Mouse (Mus musculus) CH12.LX (cell line): ENCODE data around the gene Stn1. TPM values are rescaled to one million over a fixed set of nuclear protein-coding genes. Genes with fewer than 3 reads are reported as not detected.
A peak's percentile ranks its signal among the peaks of the same experiment; 100 is the strongest.

Source experiments
- DNase-seq: peaks from one replicate; pipeline ENCODE4 v3.0.0-alpha.2; 2013; ENCODE audit errors: extremely low read depth
- H3K27ac ChIP-seq: 2 replicates; pipeline ENCODE4 v1.5.1; 2012; ENCODE audit warnings: low read depth, mild to moderate bottlenecking, control low read depth, moderate library complexity; ENCODE audit not compliant: insufficient read depth
- H3K27me3 ChIP-seq: replicated peaks from 2 replicates; pipeline ENCODE3; 2012; ENCODE audit warnings: inconsistent platforms
- H3K36me3 ChIP-seq, 2 experiments: replicated peaks in 1 of 2; 2 replicates each; pipeline versions ENCODE3 to v1.6.1; 2012; ENCODE audit warnings: inconsistent platforms in 1 of 2, low read length in 1 of 2, mild to moderate bottlenecking in 1 of 2, mixed read lengths in 1 of 2, moderate library complexity in 1 of 2; ENCODE audit not compliant: control insufficient read depth in 1 of 2, insufficient read depth in 1 of 2
- H3K4me1 ChIP-seq, 2 experiments: 2 replicates each; pipeline ENCODE4 v1.6.1; 2012; ENCODE audit warnings: inconsistent platforms in 1 of 2, moderate library complexity in 1 of 2; ENCODE audit not compliant: insufficient read depth in 2 of 2, control insufficient read depth in 1 of 2
- H3K4me2 ChIP-seq: 2 replicates; pipeline ENCODE4 v1.6.1; 2012; ENCODE audit warnings: low read depth, mild to moderate bottlenecking, control low read depth; ENCODE audit not compliant: poor library complexity, insufficient read depth, severe bottlenecking
- H3K4me3 ChIP-seq, 3 experiments: fragments of 150-350 bp in 1 of 3; sonication (generic) in 1 of 3; replicated peaks in 1 of 3; 2 replicates each; pipeline versions ENCODE3 to v1.5.1; 2011 to 2012; ENCODE audit warnings: low read depth in 2 of 3, low read length in 2 of 3, mild to moderate bottlenecking in 2 of 3, moderate library complexity in 2 of 3, control low read depth in 1 of 3, improper control_type of control experiment in 1 of 3, inconsistent platforms in 1 of 3, mixed read lengths in 1 of 3; ENCODE audit not compliant: poor library complexity in 1 of 3
- H3K79me2 ChIP-seq: replicated peaks from 2 replicates; pipeline ENCODE4 v1.6.1; 2012; ENCODE audit warnings: mild to moderate bottlenecking, moderate library complexity; ENCODE audit not compliant: control insufficient read depth, poor library complexity, insufficient read depth, severe bottlenecking; ENCODE audit errors: extremely low read depth
- H3K9ac ChIP-seq: 2 replicates; pipeline ENCODE4 v1.6.1; 2012; ENCODE audit warnings: low read depth, mild to moderate bottlenecking, control low read depth, moderate library complexity; ENCODE audit not compliant: insufficient read depth
- H3K9me3 ChIP-seq: replicated peaks from 2 replicates; pipeline ENCODE3; 2012; ENCODE audit warnings: low read length, inconsistent platforms, mixed read lengths
- BHLHE40 ChIP-seq: IDR thresholded peaks from 2 replicates; pipeline ENCODE4 v1.6.1; 2011; ENCODE audit warnings: mild to moderate bottlenecking, low read depth, low read length, improper control_type of control experiment
- CTCF ChIP-seq, 2 experiments: IDR thresholded peaks in 1 of 2; conservative IDR thresholded peaks in 1 of 2; 2 replicates each; pipeline ENCODE4 v1.5.1; 2011 to 2012; ENCODE audit warnings: low read depth in 2 of 2, low read length in 2 of 2, improper control_type of control experiment in 1 of 2, inconsistent platforms in 1 of 2, mild to moderate bottlenecking in 1 of 2, moderate library complexity in 1 of 2
- ELF1 ChIP-seq: IDR thresholded peaks from 2 replicates; pipeline ENCODE4 v1.6.1; 2014; ENCODE audit warnings: low read depth, mild to moderate bottlenecking, inconsistent platforms, low read length, improper control_type of control experiment
- EP300 ChIP-seq: IDR thresholded peaks from 2 replicates; pipeline ENCODE4 v1.6.1; 2011; ENCODE audit warnings: low read length, improper control_type of control experiment
- KAT2A ChIP-seq: IDR thresholded peaks from 2 replicates; pipeline ENCODE4 v1.6.1; 2012; ENCODE audit warnings: low read length, improper control_type of control experiment, inconsistent platforms; ENCODE audit not compliant: insufficient replicate concordance
- MXI1 ChIP-seq: IDR thresholded peaks from 2 replicates; pipeline ENCODE4 v1.6.1; 2011; ENCODE audit warnings: mild to moderate bottlenecking, low read depth, low read length, improper control_type of control experiment
- NELFE ChIP-seq: IDR thresholded peaks from 2 replicates; pipeline ENCODE4 v1.6.1; 2011; ENCODE audit warnings: low read depth, low read length, improper control_type of control experiment
- NRF1 ChIP-seq: IDR thresholded peaks from 2 replicates; pipeline ENCODE4 v1.6.1; 2014; ENCODE audit warnings: low read depth, mild to moderate bottlenecking, inconsistent platforms, low read length, improper control_type of control experiment, moderate library complexity
- RAD21 ChIP-seq: IDR thresholded peaks from 2 replicates; pipeline ENCODE4 v1.6.1; 2011; ENCODE audit warnings: low read depth, mild to moderate bottlenecking, low read length, improper control_type of control experiment, moderate library complexity
- RCOR1 ChIP-seq: conservative IDR thresholded peaks from 2 replicates; pipeline ENCODE4 v1.6.1; 2012; ENCODE audit warnings: low read depth, mild to moderate bottlenecking, inconsistent platforms, low read length, improper control_type of control experiment
- SMC3 ChIP-seq: IDR thresholded peaks from 2 replicates; pipeline ENCODE4 v1.6.1; 2011; ENCODE audit warnings: low read depth, low read length, improper control_type of control experiment
- TCF12 ChIP-seq: IDR thresholded peaks from 2 replicates; pipeline ENCODE4 v1.6.1; 2014; ENCODE audit warnings: low read depth, mild to moderate bottlenecking, inconsistent platforms, low read length, improper control_type of control experiment
- UBTF ChIP-seq: IDR thresholded peaks from 2 replicates; pipeline ENCODE4 v1.6.1; 2012; ENCODE audit warnings: low read depth, mild to moderate bottlenecking, inconsistent platforms, low read length, improper control_type of control experiment, moderate library complexity
- ZMIZ1 ChIP-seq: IDR thresholded peaks from 2 replicates; pipeline ENCODE4 v1.6.1; 2012; ENCODE audit warnings: low read depth, mild to moderate bottlenecking, inconsistent platforms, low read length, improper control_type of control experiment
- dilution Hi-C: fragments of 300-500 bp; cut with MboI; formaldehyde crosslinking; loops from 2 replicates; pipeline ENCODE4 v1.14.3; 2020; ENCODE audit warnings: low sequenced_read_pairs; ENCODE audit not compliant: extremely low pct_unique_long_range_greater_than_20kb, extremely low pct_ligation_motif_present
- in situ Hi-C: fragments of 300-500 bp; cut with MboI; formaldehyde crosslinking; loops from 3 replicates; pipeline ENCODE4 v1.14.3; 2019; ENCODE audit warnings: low sequenced_read_pairs, low pct_ligation_motif_present, low pct_unique_long_range_greater_than_20kb, mixed read lengths
- polyA plus RNA-seq: library from polyadenylated mRNA; unstranded; fragments of >175 nt; gene quantifications from 2 replicates; pipeline ENCODE4 v1.2.1, GENCODE M21; 2012; ENCODE audit warnings: low read depth; ENCODE audit not compliant: insufficient read length
- total RNA-seq, 2 experiments: library from RNA; depleted of rRNA; stranded (reverse); fragments of 300-350 nt in 1 of 2; fragments of >200 nt in 1 of 2; gene quantifications; 2 replicates each; pipeline ENCODE4 v1.2.3; 2012 to 2014

Gene Stn1
- total and polyA plus RNA-seq, 3 experiments = 18.3 to 35.7 (median 25.3) TPM

DNA sequence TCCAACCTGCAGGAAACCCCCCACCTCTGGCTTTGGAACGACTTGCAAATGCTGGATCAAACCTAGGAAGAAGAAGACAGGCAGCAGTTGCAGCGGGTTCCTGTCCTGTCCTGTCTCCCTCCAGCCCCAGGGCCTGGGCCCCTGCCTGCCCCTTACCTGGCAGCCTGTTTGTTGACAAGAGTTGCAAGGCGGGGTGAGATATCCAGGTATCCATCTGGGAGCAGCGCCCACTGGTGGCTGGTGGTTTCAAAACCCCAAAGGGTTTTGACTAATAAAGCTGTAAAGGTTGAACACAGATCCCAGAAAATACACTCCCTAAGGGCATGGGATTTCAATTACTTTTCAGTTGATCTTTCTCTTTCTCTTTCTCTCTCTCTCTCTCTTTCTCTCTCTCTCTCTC lies 49.1 kb downstream of the Stn1 start:
- no peak overlapping the region for H3K4me3 ChIP-seq
- no peaks in the 10 kb centered on the region for H3K36me3 ChIP-seq
- peaks cover 14 to 22% of the 10 kb centered on the region in 2 experiments for H3K4me1 ChIP-seq
- no peak overlapping the region for H3K27ac ChIP-seq
- dilution Hi-C loops = no loop called here
- H3K27me3 ChIP-seq = no peaks in the 10 kb centered on the region
- peaks cover 2% of the 10 kb centered on the region for H3K9me3 ChIP-seq
- no peak overlapping the region for H3K9ac ChIP-seq
- no peak for DNase-seq
- in situ Hi-C loops = no loop called here
- no peak overlapping the region for H3K4me2 ChIP-seq
- TF ChIP-seq KAT2A = no peak
- TF ChIP-seq SMC3 = peak; percentile 60
- peak in 1 of 2 experiments; percentile 66; a peak in 3 of 4 replicates for TF ChIP-seq CTCF (conservative IDR thresholded peaks at IDR 0.05 in 1 of 2, IDR thresholded peaks at IDR 0.05 in 1 of 2; ENCODE audit: low read depth in 2 of 2, low read length in 2 of 2)
- TF ChIP-seq RAD21 = peak; percentile 29
- TF ChIP-seq UBTF = no peak
- no peak for TF ChIP-seq ELF1
- H3K79me2 ChIP-seq = no peaks in the 10 kb centered on the region

DNA sequence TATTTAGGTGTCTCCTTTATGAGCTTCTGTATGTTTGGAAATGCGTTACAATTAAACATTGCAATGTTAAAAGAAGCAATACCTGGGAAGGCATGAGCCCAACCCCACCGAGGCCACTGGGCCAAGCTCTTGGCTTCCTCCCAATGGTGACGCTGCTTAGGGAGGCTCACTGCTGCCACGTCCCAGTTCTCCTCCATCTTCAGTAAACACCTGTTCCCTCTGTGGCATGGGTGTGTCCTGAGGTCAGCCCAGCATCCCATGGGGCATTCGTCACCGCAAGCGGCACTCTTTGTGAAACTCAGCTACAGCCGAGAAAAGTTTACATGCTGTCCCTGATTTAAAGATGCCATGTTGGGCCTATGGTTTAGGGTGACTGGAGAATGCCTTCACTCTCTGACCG lies 49.7 kb downstream of the Stn1 start:
- no peak overlapping the region for H3K4me3 ChIP-seq
- no peak overlapping the region for H3K9ac ChIP-seq
- in situ Hi-C loops (no loop called here), dilution Hi-C loops (no loop called here)
- no peaks in the 10 kb centered on the region for H3K27me3 ChIP-seq
- H3K4me2 ChIP-seq = no peak overlapping the region
- DNase-seq = peak; percentile 62
- peaks cover 14 to 22% of the 10 kb centered on the region in 2 experiments for H3K4me1 ChIP-seq
- peaks cover 2% of the 10 kb centered on the region for H3K9me3 ChIP-seq
- no peaks in the 10 kb centered on the region for H3K36me3 ChIP-seq
- H3K79me2 ChIP-seq = no peaks in the 10 kb centered on the region
- no peak overlapping the region for H3K27ac ChIP-seq
- TF ChIP-seq ZMIZ1 = no peak
- no peak for TF ChIP-seq RCOR1
- peak; percentile 49; the same call in 1 of the 2 replicates for TF ChIP-seq TCF12
- TF ChIP-seq MXI1 = no peak
- TF ChIP-seq EP300 = peak; percentile 15; the same call in 1 of the 2 replicates
- no peak for TF ChIP-seq BHLHE40

DNA sequence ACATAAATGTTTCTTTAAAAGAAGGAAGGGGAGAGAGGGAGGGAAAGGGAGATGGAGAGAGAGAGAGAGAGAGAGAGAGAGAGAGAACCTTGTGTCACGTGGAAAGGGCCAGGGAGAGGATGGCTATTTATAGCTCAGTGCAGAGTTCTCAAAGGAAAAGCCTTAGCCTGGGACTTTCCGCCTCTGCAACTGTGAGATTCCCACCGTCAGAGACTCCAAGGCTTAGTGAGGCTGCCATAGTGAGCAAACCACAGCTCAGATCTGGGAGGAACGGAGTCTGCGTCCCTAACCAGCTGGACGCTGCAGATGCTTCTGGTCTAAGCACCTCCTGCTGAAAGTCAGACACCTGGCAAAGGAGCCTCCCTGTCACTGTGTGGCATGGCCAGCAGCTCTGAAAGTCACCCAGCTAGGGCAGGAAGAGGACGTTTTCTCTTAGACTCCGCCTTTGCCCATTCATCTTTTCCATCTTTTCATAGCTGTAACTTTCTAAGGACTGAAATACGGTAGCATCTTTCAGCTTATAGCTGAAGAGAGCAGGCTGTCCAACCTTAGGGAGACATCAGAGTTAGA lies 51.2 kb downstream of the Stn1 start:
- TF ChIP-seq NELFE (no peak), NRF1 (no peak)
- peaks cover 9% of the 10 kb centered on the region for H3K9me3 ChIP-seq
- no peak overlapping the region for H3K4me3 ChIP-seq
- in situ Hi-C loops (no loop called here), dilution Hi-C loops (no loop called here)
- H3K27me3 ChIP-seq = no peaks in the 10 kb centered on the region
- no peak overlapping the region for H3K9ac ChIP-seq
- no peak overlapping the region for H3K27ac ChIP-seq
- no peaks in the 10 kb centered on the region for H3K79me2 ChIP-seq
- no peak overlapping the region for H3K4me2 ChIP-seq
- H3K36me3 ChIP-seq = no peaks in the 10 kb centered on the region
- DNase-seq = no peak
- peaks cover 9 to 22% of the 10 kb centered on the region in 2 experiments for H3K4me1 ChIP-seq
